Mouse (Mus musculus) cerebellum, adult 2 months (tissue): ENCODE measurements at regions not wholly inside any gene's neighbourhood (a gene's known extent, or its start where the extent isn't known, plus 50 kb on each side); places are given as distances from the start of the nearest gene placed in this dataset.

Source experiments
- CTCF ChIP-seq: fragments of 200-500 bp; IDR thresholded peaks from 2 replicates; pipeline ENCODE4 v1.5.1; 2011; ENCODE audit warnings: low read depth, mild to moderate bottlenecking, control low read depth, low read length, moderate library complexity, borderline replicate concordance; ENCODE audit not compliant: insufficient read depth
- POLR2A ChIP-seq: fragments of 200-500 bp; IDR thresholded peaks from 2 replicates; pipeline ENCODE4 v1.6.1; 2011; ENCODE audit warnings: low read length, control low read depth, borderline replicate concordance; ENCODE audit not compliant: insufficient read depth

DNA sequence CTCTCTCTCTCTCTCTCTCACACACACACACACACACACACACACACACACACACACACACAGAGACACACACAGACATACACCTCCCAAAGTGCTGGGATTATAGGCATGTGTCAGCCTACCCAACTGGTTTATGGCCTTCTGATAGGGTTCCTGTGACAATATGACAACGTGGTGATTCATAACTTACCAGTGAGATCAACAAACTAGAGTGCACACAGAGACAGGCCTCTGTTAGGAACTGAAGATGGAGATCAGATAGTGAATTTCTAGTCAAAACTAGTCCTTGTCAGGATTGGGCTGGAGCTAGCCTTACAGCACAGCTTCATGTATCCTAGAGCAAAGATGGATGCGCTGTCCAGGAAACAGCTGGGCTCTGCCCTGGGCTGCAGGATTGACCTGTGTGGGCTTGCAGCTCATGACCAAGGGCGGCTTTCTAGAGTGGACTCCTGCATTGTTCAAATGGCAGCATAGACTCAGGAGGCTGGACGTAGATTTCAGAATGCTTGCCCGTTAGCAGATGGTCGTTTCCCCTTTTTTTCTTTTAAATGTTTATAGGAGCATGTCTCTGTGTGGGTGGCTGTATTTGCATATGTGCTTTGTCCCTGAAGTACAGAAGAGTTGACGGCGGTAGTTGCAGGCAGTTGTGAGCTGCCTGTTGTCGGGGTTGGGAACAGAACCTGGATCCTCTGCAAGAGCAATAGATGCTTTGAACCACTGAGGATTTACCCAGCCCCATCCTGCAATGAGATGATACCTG lies 106.0 kb upstream of the Zfp217 start:
- no peak for TF ChIP-seq POLR2A
- no peak for TF ChIP-seq CTCF
